Mouse (Mus musculus) kidney, embryonic 14.5 days (tissue): ENCODE measurements around the gene 2210011C24Rik. TPM values are rescaled to one million over a fixed set of nuclear protein-coding genes. Genes with fewer than 3 reads are reported as not detected.
A peak's percentile ranks its signal among the peaks of the same experiment; 100 is the strongest.

Experiments
- ATAC-seq: fragments of 200-750 bp; cut with Nextera tagmentation; 2 replicates; pipeline ENCODE4 v1.8.0; 2017; ENCODE audit warnings: moderate number of reproducible peaks, mild to moderate bottlenecking, moderate TSS enrichment, moderate library complexity; ENCODE audit not compliant: low FRiP score, low TSS enrichment
- H3K27ac ChIP-seq: fragments of 300-500 bp; sonication (generic); 2 replicates; pipeline ENCODE4 v1.5.1; 2014; ENCODE audit warnings: low read depth, mild to moderate bottlenecking, low read length, moderate library complexity, mixed read lengths
- H3K27me3 ChIP-seq: fragments of 300-500 bp; sonication (generic); 2 replicates; pipeline ENCODE4 v1.6.1; 2014; ENCODE audit warnings: mild to moderate bottlenecking, low read length; ENCODE audit not compliant: control insufficient read depth, insufficient read depth
- H3K36me3 ChIP-seq: fragments of 300-500 bp; sonication (generic); 2 replicates; pipeline ENCODE4 v1.6.1; 2014; ENCODE audit warnings: low read length, mixed read lengths; ENCODE audit not compliant: control insufficient read depth, insufficient read depth
- H3K4me1 ChIP-seq: fragments of 300-500 bp; sonication (generic); 2 replicates; pipeline ENCODE4 v1.6.1; 2014; ENCODE audit warnings: low read length, mixed read lengths; ENCODE audit not compliant: control insufficient read depth, insufficient read depth
- H3K4me2 ChIP-seq: fragments of 300-500 bp; sonication (generic); replicated peaks from 2 replicates; pipeline ENCODE4 v1.6.1; 2014; ENCODE audit warnings: low read depth, mild to moderate bottlenecking, low read length
- H3K4me3 ChIP-seq: fragments of 300-500 bp; sonication (generic); 2 replicates; pipeline ENCODE4 v1.5.1; 2014; ENCODE audit warnings: mild to moderate bottlenecking, low read length
- H3K9ac ChIP-seq: fragments of 300-500 bp; sonication (generic); 2 replicates; pipeline ENCODE4 v1.6.1; 2014; ENCODE audit warnings: low read depth, mild to moderate bottlenecking, low read length, moderate library complexity
- H3K9me3 ChIP-seq: fragments of 300-500 bp; sonication (generic); 2 replicates; pipeline ENCODE4 v1.6.1; 2016; ENCODE audit warnings: low read length; ENCODE audit not compliant: control insufficient read depth
- WGBS: fragments of 180-500 bp; shearing (Covaris S2); extraction: QIAGEN DNeasy Blood & Tissue Kit; methylation state at CpG from one replicate; pipeline ENCODE4 v1.1.7; 2014; 5-methylcytosine and 5-hydroxymethylcytosine counted together
- polyA plus RNA-seq: library from polyadenylated mRNA; unstranded; fragments of >200 nt; fragmentation: Nextera tagmentation; extraction: Ambion mirVana; gene quantifications from 2 replicates; pipeline ENCODE4 v1.2.1, GENCODE M21; 2014

The 2210011C24Rik gene
- polyA plus RNA-seq, 1 experiment from 2014 or later, result 5.7 TPM

- no peak for ATAC-seq
- no peak overlapping the region for H3K9ac ChIP-seq
- peaks cover 45% of the 10 kb centered on the region for H3K4me1 ChIP-seq
- H3K4me2 ChIP-seq, result peak overlapping the region; percentile 13; the same call in 1 of the 2 replicates
- peaks cover 5% of the 10 kb centered on the region for H3K27me3 ChIP-seq
- no peaks in the 10 kb centered on the region for H3K9me3 ChIP-seq
- no peaks in the 10 kb centered on the region; the same call in 1 of the 2 replicates for H3K36me3 ChIP-seq
- H3K27ac ChIP-seq, result no peak overlapping the region
- H3K4me3 ChIP-seq, result no peak overlapping the region
- 15% methylated on average over 10 of the region's 10 CpGs for WGBS
These were observed 12.2 kb upstream of the 2210011C24Rik start for GRCm38 (mm10) chr8:84024171-84024570.

GRCm38 (mm10) chr8:84023631-84024030, 11.7 kb upstream of the 2210011C24Rik start:
- Histone ChIP-seq H3K9ac (no peak overlapping the region), H3K27ac (no peak overlapping the region), H3K4me3 (no peak overlapping the region), H3K4me2 (peak overlapping the region; percentile 19; the same call in 1 of the 2 replicates), H3K27me3 (peaks cover 5% of the 10 kb centered on the region), H3K36me3 (no peaks in the 10 kb centered on the region; the same call in 1 of the 2 replicates), H3K4me1 (peaks cover 45% of the 10 kb centered on the region), H3K9me3 (no peaks in the 10 kb centered on the region)
- 24% methylated on average over 1 of the region's 1 CpGs for WGBS
- no peak for ATAC-seq

- Histone ChIP-seq H3K4me2 (peak overlapping the region; percentile 41), H3K27me3 (peaks cover 5% of the 10 kb centered on the region)
These were observed 11.1 kb upstream of the 2210011C24Rik start for GRCm38 (mm10) chr8:84023085-84023484.

GRCm38 (mm10) chr8:84021569-84021968, 9.6 kb upstream of the 2210011C24Rik start:
- no peaks in the 10 kb centered on the region for H3K9me3 ChIP-seq
- peaks cover 44% of the 10 kb centered on the region for H3K4me1 ChIP-seq
- ATAC-seq, result no peak; the same call in 1 of the 2 replicates
- peak overlapping the region; percentile 78 for H3K27ac ChIP-seq
- H3K9ac ChIP-seq, result peak overlapping the region; percentile 44
- peak overlapping the region; percentile 23 for H3K4me3 ChIP-seq
- H3K27me3 ChIP-seq, result peaks cover 1% of the 10 kb centered on the region
- no peaks in the 10 kb centered on the region for H3K36me3 ChIP-seq
- peak overlapping the region; percentile 41 for H3K4me2 ChIP-seq
- 32% methylated on average over 12 of the region's 12 CpGs for WGBS

More at GRCm38 (mm10) chr8:84023085-84023484, 11.1 kb upstream of the 2210011C24Rik start:
- ATAC-seq, result no peak
- H3K9me3 ChIP-seq, result no peaks in the 10 kb centered on the region
- 8% methylated on average over 5 of the region's 5 CpGs for WGBS
- no peak overlapping the region for H3K4me3 ChIP-seq
- H3K9ac ChIP-seq, result no peak overlapping the region
- H3K27ac ChIP-seq, result no peak overlapping the region
- H3K4me1 ChIP-seq, result peaks cover 45% of the 10 kb centered on the region
- H3K36me3 ChIP-seq, result no peaks in the 10 kb centered on the region

- no peaks in the 10 kb centered on the region for H3K36me3 ChIP-seq
- H3K27me3 ChIP-seq, result no peaks in the 10 kb centered on the region
- ATAC-seq, result peak; percentile 85
- H3K4me1 ChIP-seq, result peaks cover 39% of the 10 kb centered on the region
- peak within 1 kb of the TSS; percentile 41 for H3K4me2 ChIP-seq
- H3K9me3 ChIP-seq, result no peaks in the 10 kb centered on the region
- peak within 1 kb of the TSS; percentile 78 for H3K27ac ChIP-seq
- WGBS, result 4% methylated on average over 18 of the region's 18 CpGs
- peak within 1 kb of the TSS; percentile 44 for H3K9ac ChIP-seq
- peak within 1 kb of the TSS; percentile 23 for H3K4me3 ChIP-seq
These were observed 9.1 kb upstream of the 2210011C24Rik start, which contains the start of gene Palm3 for GRCm38 (mm10) chr8:84021096-84021495. Gene Palm3, plus strand, starts transcription at chr8:84021471.

- ATAC-seq, result no peak
These were observed 7.8 kb upstream of the 2210011C24Rik start for GRCm38 (mm10) chr8:84019738-84020137.

GRCm38 (mm10) chr8:84015833-84016232, 3.9 kb upstream of the 2210011C24Rik start:
- no peak overlapping the region for H3K27ac ChIP-seq
- H3K4me1 ChIP-seq, result peaks cover 17% of the 10 kb centered on the region
- H3K27me3 ChIP-seq, result peaks cover 26% of the 10 kb centered on the region
- H3K4me3 ChIP-seq, result no peak overlapping the region
- H3K9ac ChIP-seq, result no peak overlapping the region
- ATAC-seq, result no peak
- 99% methylated on average over 5 of the region's 5 CpGs for WGBS
- H3K36me3 ChIP-seq, result no peaks in the 10 kb centered on the region
- no peak overlapping the region for H3K4me2 ChIP-seq
- H3K9me3 ChIP-seq, result no peaks in the 10 kb centered on the region

More at GRCm38 (mm10) chr8:84019738-84020137, 7.8 kb upstream of the 2210011C24Rik start:
- no peak overlapping the region for H3K27ac ChIP-seq
- peaks cover 32% of the 10 kb centered on the region for H3K4me1 ChIP-seq
- no peak overlapping the region for H3K4me3 ChIP-seq
- H3K36me3 ChIP-seq, result no peaks in the 10 kb centered on the region
- no peaks in the 10 kb centered on the region for H3K9me3 ChIP-seq
- H3K27me3 ChIP-seq, result no peaks in the 10 kb centered on the region
- no peak overlapping the region for H3K4me2 ChIP-seq
- 82% methylated on average over 9 of the region's 9 CpGs for WGBS
- H3K9ac ChIP-seq, result no peak overlapping the region

GRCm38 (mm10) chr8:84012499-84013165, 661 bp upstream of the 2210011C24Rik start:
- Histone ChIP-seq H3K4me1 (peaks cover 26% of the 10 kb centered on the region), H3K27me3 (peaks cover 35% of the 10 kb centered on the region), H3K4me2 (peak overlapping the region; percentile 96), H3K36me3 (no peaks in the 10 kb centered on the region), H3K9me3 (no peaks in the 10 kb centered on the region), H3K27ac (no peak overlapping the region), H3K4me3 (peak overlapping the region; percentile 53), H3K9ac (peak overlapping the region; percentile 47; the same call in 1 of the 2 replicates)
- 5% methylated on average over 35 of the region's 35 CpGs for WGBS
- peak; percentile 43 for ATAC-seq
